Mouse (Mus musculus) intestine, embryonic 14.5 days (tissue): ENCODE results near the gene Oxnad1. TPM values are rescaled to one million over a fixed set of nuclear protein-coding genes. Genes with fewer than 3 reads are reported as not detected.
A peak's percentile ranks its signal among the peaks of the same experiment; 100 is the strongest.

Source experiments
- ATAC-seq: fragments of 200-750 bp; cut with Nextera tagmentation; replicated peaks from 2 replicates; pipeline ENCODE4 v1.8.0; 2017; ENCODE audit warnings: low read depth, moderate number of reproducible peaks, moderate TSS enrichment, moderate library complexity; ENCODE audit not compliant: low FRiP score, low TSS enrichment
- DNase-seq: peaks from one replicate; pipeline ENCODE4 v3.0.0-alpha.2; 2018; ENCODE audit warnings: low spot score
- H3K27ac ChIP-seq: fragments of 300-500 bp; sonication (generic); 2 replicates; pipeline ENCODE4 v1.5.1; 2014; ENCODE audit warnings: low read depth, mild to moderate bottlenecking, control low read depth
- H3K27me3 ChIP-seq: fragments of 300-500 bp; sonication (generic); replicated peaks from 2 replicates; pipeline ENCODE4 v1.6.1; 2014; ENCODE audit warnings: low read length, control low read depth; ENCODE audit not compliant: control insufficient read depth, insufficient read depth
- H3K36me3 ChIP-seq: fragments of 300-500 bp; sonication (generic); 2 replicates; pipeline ENCODE4 v1.6.1; 2014; ENCODE audit warnings: low read length, control low read depth; ENCODE audit not compliant: control insufficient read depth, insufficient read depth
- H3K4me1 ChIP-seq: fragments of 300-500 bp; sonication (generic); replicated peaks from 2 replicates; pipeline ENCODE4 v1.6.1; 2014; ENCODE audit warnings: low read length, control low read depth, mixed read lengths; ENCODE audit not compliant: control insufficient read depth, insufficient read depth
- H3K4me2 ChIP-seq: fragments of 300-500 bp; sonication (generic); 2 replicates; pipeline ENCODE4 v1.6.1; 2014; ENCODE audit warnings: low read length
- H3K4me3 ChIP-seq: fragments of 300-500 bp; sonication (generic); 2 replicates; pipeline ENCODE4 v1.5.1; 2014; ENCODE audit warnings: low read depth, low read length, control low read depth, mixed read lengths
- H3K9ac ChIP-seq: fragments of 300-500 bp; sonication (generic); 2 replicates; pipeline ENCODE4 v1.6.1; 2014; ENCODE audit warnings: mild to moderate bottlenecking, low read length
- H3K9me3 ChIP-seq: fragments of 300-500 bp; sonication (generic); 2 replicates; pipeline ENCODE4 v1.6.1; 2016; ENCODE audit warnings: low read length, control low read depth; ENCODE audit not compliant: control insufficient read depth
- WGBS: fragments of 180-500 bp; shearing (Covaris S2); extraction: QIAGEN DNeasy Blood & Tissue Kit; methylation state at CpG from one replicate; pipeline ENCODE4 v1.1.7; 2014; 5-methylcytosine and 5-hydroxymethylcytosine counted together
- polyA plus RNA-seq: library from polyadenylated mRNA; unstranded; fragments of >200 nt; fragmentation: Nextera tagmentation; extraction: Ambion mirVana; gene quantifications from 2 replicates; pipeline ENCODE4 v1.2.1, GENCODE M21; 2014

Oxnad1 gene
- polyA plus RNA-seq, 1 experiment from 2014 or later, result 23.6 TPM

DNA sequence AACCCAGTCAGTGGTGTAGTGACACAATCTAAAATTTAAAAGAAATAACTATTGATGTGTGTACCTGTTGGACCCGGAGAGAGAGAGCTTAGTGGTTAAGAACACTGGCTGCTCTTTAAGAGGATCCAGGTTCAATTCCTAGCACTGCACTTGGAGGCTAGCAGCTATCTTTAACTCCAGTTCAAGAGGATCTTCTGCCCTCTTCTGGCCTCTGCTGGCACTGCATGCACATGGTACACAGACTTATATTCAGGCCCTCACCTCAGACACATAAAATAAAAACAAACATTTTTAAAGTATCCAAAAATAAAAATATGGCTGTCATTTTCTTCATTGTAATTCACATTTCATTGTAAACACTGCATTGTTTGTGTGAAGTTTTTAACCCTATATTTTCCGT, 28.5 kb upstream of the Oxnad1 start:
- Histone ChIP-seq H3K4me3 (no peak overlapping the region), H3K9me3 (no peaks in the 10 kb centered on the region), H3K27ac (no peak overlapping the region), H3K27me3 (no peaks in the 10 kb centered on the region), H3K4me1 (no peaks in the 10 kb centered on the region), H3K36me3 (no peaks in the 10 kb centered on the region), H3K9ac (no peak overlapping the region), H3K4me2 (no peak overlapping the region)
- 92% methylated on average over 2 of the region's 2 CpGs for WGBS
- DNase-seq (no peak), ATAC-seq (no peak)

DNA sequence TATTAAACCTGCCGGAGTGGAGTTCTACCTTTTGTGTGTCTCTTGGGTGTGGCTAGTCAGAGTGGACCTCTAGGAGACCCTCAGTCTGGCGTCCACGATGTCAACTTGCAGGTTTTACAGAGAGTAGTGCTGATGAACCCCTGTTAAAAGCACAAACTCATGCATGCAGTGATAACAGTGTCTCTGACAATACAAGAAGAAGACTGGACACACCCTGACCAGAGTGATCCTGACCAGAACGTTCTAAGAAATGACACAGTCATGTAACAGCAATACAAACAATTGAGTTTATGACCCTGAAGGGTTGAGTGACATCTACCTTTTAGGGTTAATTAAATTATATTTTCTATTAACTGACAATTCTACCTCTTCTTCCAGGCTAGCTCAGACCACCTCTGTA, 27.5 kb upstream of the Oxnad1 start:
- H3K4me2 ChIP-seq, result no peak overlapping the region
- H3K27ac ChIP-seq, result no peak overlapping the region
- ATAC-seq, result no peak
- H3K27me3 ChIP-seq, result no peaks in the 10 kb centered on the region
- WGBS, result 73% methylated on average over 4 of the region's 4 CpGs
- no peaks in the 10 kb centered on the region for H3K4me1 ChIP-seq
- DNase-seq, result no peak
- H3K4me3 ChIP-seq, result no peak overlapping the region
- H3K36me3 ChIP-seq, result no peaks in the 10 kb centered on the region
- H3K9ac ChIP-seq, result no peak overlapping the region
- no peaks in the 10 kb centered on the region for H3K9me3 ChIP-seq

DNA sequence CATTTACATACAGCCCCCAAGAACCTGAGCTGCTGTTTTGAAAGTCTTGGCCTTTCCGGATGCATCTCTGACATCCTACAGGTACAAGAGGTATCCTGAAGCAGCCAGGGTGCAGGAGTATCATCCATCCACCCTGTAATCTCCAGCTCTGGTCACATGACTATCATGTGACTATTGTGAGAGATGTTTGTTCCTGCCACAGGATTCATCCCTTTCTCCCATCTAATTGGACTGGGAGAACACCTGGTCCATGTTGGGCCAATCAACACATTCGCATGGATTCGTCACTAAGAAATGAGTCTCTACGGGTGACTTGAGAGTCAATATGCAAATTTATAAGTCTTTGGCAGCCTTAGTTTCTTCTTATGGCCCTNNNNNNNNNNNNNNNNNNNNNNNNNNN, 23.8 kb upstream of the Oxnad1 start:
- no peak for DNase-seq
- no peaks in the 10 kb centered on the region for H3K27me3 ChIP-seq
- no peaks in the 10 kb centered on the region for H3K4me1 ChIP-seq
- H3K27ac ChIP-seq, result no peak overlapping the region
- WGBS, result 88% methylated on average over 4 of the region's 4 CpGs
- no peaks in the 10 kb centered on the region for H3K9me3 ChIP-seq
- no peak overlapping the region for H3K4me2 ChIP-seq
- ATAC-seq, result no peak
- no peak overlapping the region for H3K9ac ChIP-seq
- H3K36me3 ChIP-seq, result no peaks in the 10 kb centered on the region
- H3K4me3 ChIP-seq, result no peak overlapping the region

DNA sequence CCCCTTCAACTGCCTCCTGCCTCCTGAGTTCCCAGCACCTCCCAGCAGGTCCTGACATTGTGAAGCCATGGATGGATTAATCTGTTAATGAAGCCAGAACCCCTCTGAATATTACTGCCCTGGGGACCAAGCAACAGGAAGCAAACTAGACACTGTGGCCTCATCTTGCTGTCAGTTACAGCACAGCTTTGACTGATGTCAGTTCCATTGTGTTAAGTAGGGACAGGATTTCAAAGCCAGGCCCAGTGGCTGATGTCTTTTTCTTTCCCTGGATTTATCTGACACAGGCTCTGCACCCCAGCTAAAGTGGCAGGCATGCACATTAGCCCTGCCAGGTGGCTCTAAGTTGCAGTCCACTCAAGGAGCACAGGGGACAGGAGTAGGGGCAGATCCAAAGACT, 12.4 kb upstream of the Oxnad1 start:
- Histone ChIP-seq H3K27me3 (no peaks in the 10 kb centered on the region), H3K4me1 (no peaks in the 10 kb centered on the region), H3K36me3 (no peaks in the 10 kb centered on the region), H3K4me3 (no peak overlapping the region), H3K9me3 (no peaks in the 10 kb centered on the region), H3K9ac (no peak overlapping the region), H3K27ac (no peak overlapping the region), H3K4me2 (no peak overlapping the region)
- ATAC-seq, result no peak
- DNase-seq, result no peak

DNA sequence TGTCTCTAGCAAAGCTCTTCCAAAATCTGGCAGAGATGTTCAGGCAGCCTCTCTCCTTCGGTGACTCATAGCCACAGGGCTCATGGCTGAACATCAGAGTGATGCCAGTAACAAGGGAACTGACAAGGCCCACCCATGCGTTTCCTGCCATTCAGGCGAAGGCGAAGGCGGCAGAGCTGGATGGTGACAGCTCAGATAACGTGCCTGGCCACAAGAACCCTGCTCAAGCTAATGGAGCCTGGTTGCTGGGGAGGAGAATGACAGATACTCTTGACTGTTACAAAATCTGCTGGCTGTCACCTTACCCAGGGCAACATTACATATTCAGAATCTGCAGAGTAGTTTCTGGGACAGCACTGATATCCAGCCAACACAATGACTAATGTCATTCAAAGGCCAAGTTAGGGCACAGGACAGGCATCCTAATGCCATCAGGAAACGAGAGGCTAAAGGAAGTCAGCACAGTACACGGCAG, 11.9 kb upstream of the Oxnad1 start:
- H3K9ac ChIP-seq, result no peak overlapping the region
- no peak overlapping the region for H3K4me2 ChIP-seq
- H3K9me3 ChIP-seq, result no peaks in the 10 kb centered on the region
- no peak overlapping the region for H3K27ac ChIP-seq
- ATAC-seq (no peak), DNase-seq (no peak)
- no peaks in the 10 kb centered on the region for H3K27me3 ChIP-seq
- H3K4me1 ChIP-seq, result no peaks in the 10 kb centered on the region
- WGBS, result 76% methylated on average over 8 of the region's 8 CpGs
- H3K4me3 ChIP-seq, result no peak overlapping the region
- no peaks in the 10 kb centered on the region for H3K36me3 ChIP-seq

DNA sequence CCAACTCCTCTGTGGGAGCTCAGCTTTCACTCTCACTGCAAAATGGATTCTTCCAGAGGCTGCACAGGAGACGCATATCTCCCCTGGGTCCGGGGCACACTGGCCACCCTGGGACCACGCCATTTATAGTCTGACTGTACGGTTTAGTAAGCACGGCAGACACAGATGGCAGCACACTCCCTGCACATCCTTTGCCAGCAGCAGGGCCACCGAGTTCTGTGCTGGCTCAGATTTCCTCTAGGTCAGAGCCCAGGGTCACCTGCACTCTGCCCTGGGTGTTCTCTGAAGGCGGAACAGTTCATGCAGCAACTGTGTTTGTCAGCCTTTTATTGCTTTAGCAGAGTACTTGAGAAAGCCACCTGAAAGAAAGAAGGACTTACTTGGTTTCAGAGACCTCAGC, 11.3 kb upstream of the Oxnad1 start:
- Histone ChIP-seq H3K27ac (no peak overlapping the region), H3K9ac (no peak overlapping the region), H3K4me3 (no peak overlapping the region), H3K36me3 (no peaks in the 10 kb centered on the region), H3K9me3 (no peaks in the 10 kb centered on the region), H3K4me2 (no peak overlapping the region), H3K27me3 (no peaks in the 10 kb centered on the region), H3K4me1 (no peaks in the 10 kb centered on the region)
- 54% methylated on average over 7 of the region's 7 CpGs for whole genome bisulfite sequencing
- no peak for ATAC-seq
- no peak for DNase-seq

DNA sequence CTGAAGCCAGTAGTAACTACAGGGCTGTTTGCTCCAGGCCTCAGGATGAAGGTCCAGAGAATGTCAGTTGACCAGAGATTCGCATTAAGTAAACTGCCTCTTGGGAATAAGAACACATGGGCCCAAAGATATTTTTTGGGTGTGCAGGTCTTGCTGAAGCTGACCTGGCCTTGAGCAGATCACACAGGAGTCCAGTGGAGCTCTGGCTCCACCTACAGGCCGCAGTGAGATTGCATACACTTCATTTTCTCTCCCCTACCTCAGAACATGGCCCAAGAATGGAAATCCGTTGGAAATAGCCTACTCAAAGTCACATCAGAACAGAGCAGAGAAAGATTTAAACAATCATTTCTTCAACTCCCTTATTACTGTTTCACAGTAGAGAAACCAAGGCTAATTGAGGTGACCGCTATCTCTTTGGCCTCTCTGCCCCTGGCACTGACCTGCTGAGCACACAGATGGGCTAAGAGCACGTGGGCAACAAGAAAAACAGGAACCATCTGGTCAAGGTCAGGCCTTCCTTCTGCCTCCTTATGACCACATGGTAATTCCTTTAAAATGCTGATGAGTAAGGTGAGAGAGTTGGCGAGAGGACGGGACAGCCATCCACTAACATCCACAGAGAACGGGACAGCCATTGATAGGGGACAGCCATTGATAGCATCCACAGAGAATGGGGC, 8.1 kb upstream of the Oxnad1 start:
- ATAC-seq (peak; percentile 77), DNase-seq (peak; percentile 92)
- Histone ChIP-seq H3K4me3 (no peak overlapping the region), H3K27ac (no peak overlapping the region), H3K4me1 (no peaks in the 10 kb centered on the region), H3K9ac (no peak overlapping the region), H3K9me3 (no peaks in the 10 kb centered on the region), H3K36me3 (peaks cover 14% of the 10 kb centered on the region), H3K4me2 (no peak overlapping the region), H3K27me3 (no peaks in the 10 kb centered on the region)
- WGBS, result 47% methylated on average over 8 of the region's 8 CpGs

DNA sequence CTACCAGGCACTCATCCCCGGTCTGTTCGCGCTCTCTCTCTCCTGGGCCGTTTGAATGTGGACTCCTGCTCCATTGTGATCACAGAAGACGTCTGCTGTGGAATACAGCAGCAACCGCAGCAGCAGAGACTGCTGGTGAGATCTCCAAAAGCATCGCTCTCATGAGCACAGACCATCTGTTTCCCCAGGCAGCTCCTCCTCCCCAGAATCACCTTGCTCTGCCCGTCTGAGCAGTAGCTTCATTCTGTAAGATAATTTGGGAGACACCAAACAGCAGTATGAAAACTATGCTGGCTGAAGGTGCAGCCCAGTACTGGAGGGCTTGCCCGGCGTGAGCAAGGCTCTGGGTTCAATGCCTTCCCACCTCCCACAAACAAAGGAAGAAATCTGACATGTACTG, 4.1 kb upstream of the Oxnad1 start:
- Histone ChIP-seq H3K36me3 (peaks cover 26% of the 10 kb centered on the region), H3K27me3 (no peaks in the 10 kb centered on the region), H3K4me1 (peaks cover 4% of the 10 kb centered on the region), H3K9ac (no peak overlapping the region), H3K9me3 (no peaks in the 10 kb centered on the region), H3K4me3 (no peak overlapping the region), H3K4me2 (no peak overlapping the region), H3K27ac (no peak overlapping the region)
- WGBS, result 79% methylated on average over 10 of the region's 10 CpGs
- ATAC-seq, result no peak
- no peak for DNase-seq

DNA sequence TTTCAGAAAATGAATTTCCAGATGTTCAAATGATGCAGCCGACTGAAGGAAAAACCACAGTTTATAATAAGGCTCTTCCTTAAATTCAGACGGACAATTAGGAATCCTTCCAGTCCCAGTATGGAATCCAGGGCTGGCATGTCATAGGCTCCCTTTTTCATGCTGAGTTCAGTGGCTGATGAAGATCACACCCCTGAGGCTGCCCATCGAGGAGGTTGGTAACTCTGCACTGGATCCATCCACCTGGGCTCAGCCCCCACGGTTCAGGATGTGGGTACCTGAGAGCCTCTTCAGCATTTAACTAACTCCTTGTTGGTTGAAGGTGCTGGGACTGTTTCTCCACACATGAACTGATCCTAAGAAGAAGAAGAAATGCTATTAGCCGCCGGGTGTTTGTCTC, 2.3 kb upstream of the Oxnad1 start:
- WGBS, result 95% methylated on average over 6 of the region's 6 CpGs
- DNase-seq, result no peak

More for the DNA sequence above, 2.3 kb upstream of the Oxnad1 start:
- peaks cover 16% of the 10 kb centered on the region for H3K4me1 ChIP-seq
- peaks cover 26% of the 10 kb centered on the region for H3K36me3 ChIP-seq
- no peak overlapping the region for H3K9ac ChIP-seq
- H3K4me2 ChIP-seq, result no peak overlapping the region
- no peak for ATAC-seq
- no peak overlapping the region for H3K4me3 ChIP-seq
- no peaks in the 10 kb centered on the region for H3K27me3 ChIP-seq
- no peak overlapping the region for H3K27ac ChIP-seq
- H3K9me3 ChIP-seq, result no peaks in the 10 kb centered on the region
